Mouse (Mus musculus) frontal cortex, adult 2 months (tissue): ENCODE measurements around the gene Grik3. TPM values are rescaled to one million over a fixed set of nuclear protein-coding genes. Genes with fewer than 3 reads are reported as not detected.

Experiments
- DNase-seq, 2 experiments: peaks; one replicate each; pipeline ENCODE4 v3.0.0; 2022; ENCODE audit warnings: low spot score in 1 of 2; ENCODE audit errors: extremely low spot score in 1 of 2
- polyA plus RNA-seq: library from polyadenylated mRNA; depleted of rRNA; stranded (reverse); fragments of >200 nt; gene quantifications from 2 replicates; pipeline ENCODE4 v1.2.3, GENCODE M21; 2012; rRNA removed

Grik3 gene
- 37.2 and 40.7 TPM in 2 replicates for polyA plus RNA-seq

GRCm38 (mm10) chr4:125490661-125491504 is at the start of gene Grik3:
Gene Grik3 (plus strand): TSS chr4:125490700.
- no peak for DNase-seq

- no peak for DNase-seq
Measured at GRCm38 (mm10) chr4:125441821-125442220, 48.7 kb upstream of the Grik3 start.

GRCm38 (mm10) chr4:125444366-125444765 is 46.1 kb upstream of the Grik3 start:
- DNase-seq = no peak

GRCm38 (mm10) chr4:125450602-125451321 is 39.7 kb upstream of the Grik3 start:
- no peak for DNase-seq

GRCm38 (mm10) chr4:125451821-125452220 is 38.7 kb upstream of the Grik3 start:
- DNase-seq = no peak

- DNase-seq = no peak
Measured at GRCm38 (mm10) chr4:125456506-125456905, 34.0 kb upstream of the Grik3 start.

- no peak for DNase-seq
Measured at GRCm38 (mm10) chr4:125457152-125458093, 33.1 kb upstream of the Grik3 start.

- peak in 1 of 2 experiments; percentile 57 for DNase-seq
Measured at GRCm38 (mm10) chr4:125459791-125460190, 30.7 kb upstream of the Grik3 start.

- DNase-seq = no peak
Measured at GRCm38 (mm10) chr4:125469711-125470372, 20.7 kb upstream of the Grik3 start.

- DNase-seq = no peak
Measured at GRCm38 (mm10) chr4:125474903-125475302, 15.6 kb upstream of the Grik3 start.

GRCm38 (mm10) chr4:125478071-125478470 is 12.4 kb upstream of the Grik3 start:
- peak in 1 of 2 experiments; percentile 68 for DNase-seq

- DNase-seq = no peak
Measured at GRCm38 (mm10) chr4:125481256-125481655, 9.2 kb upstream of the Grik3 start.

GRCm38 (mm10) chr4:125484131-125484530 is 6.4 kb upstream of the Grik3 start:
- no peak for DNase-seq

GRCm38 (mm10) chr4:125485416-125486239 is 4.9 kb upstream of the Grik3 start:
- no peak for DNase-seq

- no peak for DNase-seq
Measured at GRCm38 (mm10) chr4:125486616-125487015, 3.9 kb upstream of the Grik3 start.

- no peak for DNase-seq
Measured at GRCm38 (mm10) chr4:125487031-125487430, 3.5 kb upstream of the Grik3 start.

GRCm38 (mm10) chr4:125488796-125489637 is 1.5 kb upstream of the Grik3 start:
- DNase-seq = no peak

- no peak for DNase-seq
Measured at GRCm38 (mm10) chr4:125489901-125490590, 454 bp upstream of the Grik3 start.
